Comparison of ENCODE assay signal across 25 mouse cellular contexts in genomic region chr13:90545816-90546215, GRCm38 (mm10).
A peak's percentile ranks its signal among the peaks of the same experiment; 100 is the strongest.
DNase-seq lines count a peak whose midpoint lies in the region; ATAC-seq and TF ChIP-seq lines count a peak whose summit lies in the region.
"Had no signal": no experiment of that assay in that cellular context is flagged by ENCODE, and none has a peak within 500 bp of the region (broad histone marks: within the 10 kb centered on the region; RNA-seq: fewer than 3 reads in every experiment).

No protein-coding gene starts in this region.

- TF ChIP-seq POLR2A in embryonic fibroblast, embryonic 13.5 days (IDR thresholded peaks at IDR 0.05; ENCODE audit: low read depth, low read length) = no peak
- TF ChIP-seq POLR2A in myocyte (IDR thresholded peaks at IDR 0.05; ENCODE audit: insufficient read length, low read depth) = no peak

- peak overlapping the region; percentile 46 for H3K4me2 ChIP-seq in myocyte (ENCODE audit: low read depth)
- H3K4me2 ChIP-seq: embryonic facial prominence, embryonic 13.5 days; embryonic facial prominence, embryonic 15.5 days; forebrain, embryonic 13.5 days; forebrain, embryonic 15.5 days had no signal

- no peak overlapping the region for H3K4me3 ChIP-seq in embryonic fibroblast, embryonic 13.5 days (ENCODE audit: insufficient read depth, low read length)
- H3K4me3 ChIP-seq in myocyte = no peak overlapping the region
- H3K4me3 ChIP-seq: embryonic facial prominence, embryonic 13.5 days; embryonic facial prominence, embryonic 15.5 days; forebrain, embryonic 13.5 days; forebrain, embryonic 15.5 days had no signal

- H3K4me1 ChIP-seq in embryonic fibroblast, embryonic 13.5 days (ENCODE audit: control insufficient read depth, insufficient read depth, low read length) = 0 out of 2 replicates have a peak, but pooled peaks cover 4% of the 10 kb centered on the region
- H3K4me1 ChIP-seq: embryonic facial prominence, embryonic 13.5 days; embryonic facial prominence, embryonic 15.5 days; forebrain, embryonic 13.5 days; forebrain, embryonic 15.5 days had no signal

- no peak for TF ChIP-seq CTCF in embryonic fibroblast, embryonic 13.5 days (IDR thresholded peaks at IDR 0.05; ENCODE audit: borderline replicate concordance, insufficient read depth, low read length)

- no peaks in the 10 kb centered on the region for H3K79me2 ChIP-seq in myocyte (ENCODE audit: control insufficient read depth, insufficient read depth)

- peak overlapping the region; percentile 92 for H3K27ac ChIP-seq in embryonic fibroblast, embryonic 13.5 days (ENCODE audit: insufficient read depth, low read length)
- H3K27ac ChIP-seq: embryonic facial prominence, embryonic 13.5 days; embryonic facial prominence, embryonic 15.5 days; forebrain, embryonic 13.5 days; forebrain, embryonic 15.5 days had no signal

- H3K36me3 ChIP-seq in myocyte (ENCODE audit: control insufficient read depth, insufficient read depth) = no peaks in the 10 kb centered on the region
- H3K36me3 ChIP-seq: embryonic facial prominence, embryonic 13.5 days; embryonic facial prominence, embryonic 15.5 days; forebrain, embryonic 15.5 days; G1E had no signal

- peak; percentile 9 for DNase-seq in thymus, postnatal 0 days (ENCODE audit: low spot score)
- no peak for DNase-seq in thymus, adult 18-20 months
- DNase-seq in cerebellum, adult 9-11 months = no peak
- no peak for DNase-seq in frontal cortex, postnatal 36 days (ENCODE audit: low spot score in 2 of 2)
- DNase-seq: adrenal gland, adult 2 months; adrenal gland, postnatal 10 days; adrenal gland, postnatal 25 days; B cell, adult 2 months; cerebellum, adult 11 months; cerebellum, adult 18-20 months; cerebellum, adult 8-10 months; cerebellum, postnatal 10 days; cerebellum, postnatal 25 days; embryo, embryonic 11 days had no signal

- H3K27me3 ChIP-seq in myocyte (ENCODE audit: control insufficient read depth, insufficient read depth, insufficient read length) = no peaks in the 10 kb centered on the region
- H3K27me3 ChIP-seq: CH12.LX; embryonic facial prominence, embryonic 13.5 days; embryonic facial prominence, embryonic 15.5 days; forebrain, embryonic 13.5 days; forebrain, embryonic 15.5 days had no signal

- no peak overlapping the region for H3ac ChIP-seq in myocyte (ENCODE audit: control insufficient read depth, insufficient read length)

- 0 out of 2 replicates have a peak, but pooled peaks have one; percentile 43 for ATAC-seq in megakaryocyte, adult 5-6 weeks (ENCODE audit: poor library complexity, severe bottlenecking)
- no peak for ATAC-seq in frontal cortex, adult (ENCODE audit: low TSS enrichment)
- ATAC-seq: CD4-positive, CD25-positive, alpha-beta regulatory T cell, adult 4 months; forebrain, embryonic 13.5 days; forebrain, embryonic 15.5 days had no signal

TF ChIP-seq in myocyte, 11 proteins besides CTCF, POLR2A, EP300 and RAD21:
- no peak for TF ChIP-seq REST (IDR thresholded peaks at IDR 0.05; ENCODE audit: insufficient read depth, insufficient read length)
- no peak for TF ChIP-seq MAX (IDR thresholded peaks at IDR 0.05; ENCODE audit: low read depth)
- TF ChIP-seq MYOD1 (IDR thresholded peaks at IDR 0.05; ENCODE audit: control insufficient read depth in 1 of 3, insufficient read length in 2 of 3, low read depth in 2 of 3) = no peak
- TF ChIP-seq MYOG (IDR thresholded peaks at IDR 0.05; ENCODE audit: control insufficient read depth in 1 of 3, insufficient read depth in 1 of 3, insufficient read length in 2 of 3, low read depth in 2 of 3) = no peak
- no peak for TF ChIP-seq TCF3 (IDR thresholded peaks at IDR 0.05; ENCODE audit: insufficient read length, low read depth)
- no peak for TF ChIP-seq CEBPB (IDR thresholded peaks at IDR 0.05; ENCODE audit: insufficient read depth, poor library complexity, severe bottlenecking)
- no peak for TF ChIP-seq TCF12 (IDR thresholded peaks at IDR 0.05; ENCODE audit: insufficient read depth, poor library complexity, severe bottlenecking)
- no peak for TF ChIP-seq USF1 (IDR thresholded peaks at IDR 0.05; ENCODE audit: low read depth)
- TF ChIP-seq POLR2AphosphoS2 (IDR thresholded peaks at IDR 0.05; ENCODE audit: insufficient read length, low read depth) = no peak
- no peak for TF ChIP-seq SRF (IDR thresholded peaks at IDR 0.05; ENCODE audit: control insufficient read depth, insufficient read length, low read depth)
- TF ChIP-seq E2F4 (IDR thresholded peaks at IDR 0.05; ENCODE audit: insufficient read depth) = no peak
